Mouse (Mus musculus): ENCODE data around the gene Slco1a5. TPM values are rescaled to one million over a fixed set of nuclear protein-coding genes. Genes with fewer than 3 reads are reported as not detected.

Slco1a5 gene
- total and polyA plus RNA-seq, 3 experiments: not detected

GRCm38 (mm10) chr6:142187426-142187825 is 135.4 kb downstream of the Slco1a5 start:
- no peaks in the 10 kb centered on the region for H3K36me3 ChIP-seq (replicated peaks in 1 of 2; ENCODE audit: control insufficient read depth in 1 of 2, insufficient read depth in 1 of 2, low read length in 1 of 2)
- no peaks in the 10 kb centered on the region for H3K27me3 ChIP-seq (replicated peaks)
- dilution Hi-C loops (cut with MboI; ENCODE audit: extremely low pct_ligation_motif_present, extremely low pct_unique_long_range_greater_than_20kb, low sequenced_read_pairs): no loop called here
- no peak overlapping the region for H3K4me3 ChIP-seq (replicated peaks in 1 of 3; ENCODE audit: low read depth in 2 of 3, low read length in 2 of 3, poor library complexity in 1 of 3)
- H3K27ac ChIP-seq (ENCODE audit: insufficient read depth, low read depth): no peak overlapping the region
- DNase-seq (ENCODE audit: extremely low read depth): no peak
- no peak overlapping the region for H3K4me2 ChIP-seq (ENCODE audit: insufficient read depth, low read depth, poor library complexity, severe bottlenecking)
- no peaks in the 10 kb centered on the region for H3K4me1 ChIP-seq (ENCODE audit: control insufficient read depth in 1 of 2, insufficient read depth in 2 of 2)
- in situ Hi-C loops (cut with MboI; ENCODE audit: low pct_ligation_motif_present, low pct_unique_long_range_greater_than_20kb, low sequenced_read_pairs): no loop called here
- H3K79me2 ChIP-seq (replicated peaks; ENCODE audit: control insufficient read depth, extremely low read depth, insufficient read depth, poor library complexity, severe bottlenecking): no peaks in the 10 kb centered on the region
- H3K9ac ChIP-seq (ENCODE audit: insufficient read depth, low read depth): no peak overlapping the region
- no peak for TF ChIP-seq ZC3H11A (IDR thresholded peaks at IDR 0.05; ENCODE audit: low read depth, low read length)
- no peak for TF ChIP-seq TBP (conservative IDR thresholded peaks at IDR 0.05; ENCODE audit: low read depth, low read length)
- TF ChIP-seq IRF4 (IDR thresholded peaks at IDR 0.05; ENCODE audit: low read depth, low read length): no peak
- TF ChIP-seq SMC3 (IDR thresholded peaks at IDR 0.05; ENCODE audit: low read depth, low read length): no peak
- TF ChIP-seq MAFK (IDR thresholded peaks at IDR 0.05; ENCODE audit: insufficient replicate concordance, low read length): no peak
- no peak for TF ChIP-seq USF2 (conservative IDR thresholded peaks at IDR 0.05; ENCODE audit: low read depth, low read length)
- no peak for TF ChIP-seq KAT2A (IDR thresholded peaks at IDR 0.05; ENCODE audit: insufficient replicate concordance, low read length)
- peaks cover 10% of the 10 kb centered on the region for H3K9me3 ChIP-seq (replicated peaks; ENCODE audit: low read length)

DNA sequence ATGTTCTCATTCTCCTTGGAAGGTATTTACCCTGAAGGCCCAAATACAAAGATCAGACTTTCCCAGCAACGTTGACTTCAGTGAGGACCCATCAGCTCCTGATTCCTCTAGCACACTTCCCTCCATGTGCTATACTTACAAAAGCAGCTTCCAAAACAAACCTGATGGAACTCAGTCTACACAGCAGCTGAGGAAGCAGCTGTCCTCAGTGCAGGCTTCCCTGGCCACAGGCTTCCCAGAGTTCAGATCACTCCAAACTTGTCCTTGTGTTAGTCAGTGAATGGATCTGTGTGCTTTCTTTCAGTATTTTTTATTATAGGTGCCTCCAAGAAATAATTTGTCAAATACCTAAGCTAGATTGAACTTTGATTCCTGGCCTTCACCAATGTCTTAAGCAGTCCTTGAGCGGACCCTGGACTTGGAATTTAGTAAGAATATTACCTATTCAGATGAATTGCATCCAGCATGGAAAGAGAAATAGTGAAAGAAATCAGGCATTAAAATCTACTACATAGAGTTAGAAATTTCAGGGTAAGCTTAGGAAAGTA is 136.8 kb downstream of the Slco1a5 start:
- no peak for TF ChIP-seq UBTF (IDR thresholded peaks at IDR 0.05; ENCODE audit: low read depth, low read length)
- TF ChIP-seq USF1 (IDR thresholded peaks at IDR 0.05; ENCODE audit: low read depth, low read length): no peak
- TF ChIP-seq GABPA (IDR thresholded peaks at IDR 0.05; ENCODE audit: insufficient replicate concordance, low read depth, low read length): no peak
- no peak for TF ChIP-seq BHLHE40 (IDR thresholded peaks at IDR 0.05; ENCODE audit: low read depth, low read length)
- TF ChIP-seq ZMIZ1 (IDR thresholded peaks at IDR 0.05; ENCODE audit: low read depth, low read length): no peak
- no peak for TF ChIP-seq IRF4 (IDR thresholded peaks at IDR 0.05; ENCODE audit: low read depth, low read length)
- no peak for TF ChIP-seq KAT2A (IDR thresholded peaks at IDR 0.05; ENCODE audit: insufficient replicate concordance, low read length)
- TF ChIP-seq RAD21 (IDR thresholded peaks at IDR 0.05; ENCODE audit: low read depth, low read length): no peak
- TF ChIP-seq JUND (conservative IDR thresholded peaks at IDR 0.05; ENCODE audit: low read depth, low read length): no peak
- Histone ChIP-seq H3K4me1 (ENCODE audit: control insufficient read depth in 1 of 2, insufficient read depth in 2 of 2) (no peaks in the 10 kb centered on the region), H3K4me2 (ENCODE audit: insufficient read depth, low read depth, poor library complexity, severe bottlenecking) (no peak overlapping the region), H3K9ac (ENCODE audit: insufficient read depth, low read depth) (no peak overlapping the region), H3K79me2 (replicated peaks; ENCODE audit: control insufficient read depth, extremely low read depth, insufficient read depth, poor library complexity, severe bottlenecking) (no peaks in the 10 kb centered on the region), H3K9me3 (replicated peaks; ENCODE audit: low read length) (peaks cover 2% of the 10 kb centered on the region), H3K27me3 (replicated peaks) (no peaks in the 10 kb centered on the region), H3K27ac (ENCODE audit: insufficient read depth, low read depth) (no peak overlapping the region), H3K36me3 (replicated peaks in 1 of 2; ENCODE audit: control insufficient read depth in 1 of 2, insufficient read depth in 1 of 2, low read length in 1 of 2) (no peaks in the 10 kb centered on the region), H3K4me3 (replicated peaks in 1 of 3; ENCODE audit: low read depth in 2 of 3, low read length in 2 of 3, poor library complexity in 1 of 3) (no peak overlapping the region)
- dilution Hi-C loops (cut with MboI; ENCODE audit: extremely low pct_ligation_motif_present, extremely low pct_unique_long_range_greater_than_20kb, low sequenced_read_pairs): no loop called here
- in situ Hi-C loops (cut with MboI; ENCODE audit: low pct_ligation_motif_present, low pct_unique_long_range_greater_than_20kb, low sequenced_read_pairs): no loop called here
- no peak for DNase-seq (ENCODE audit: extremely low read depth)

Other genes with a start within 250 kb of the Slco1a5 start
- not detected in 2 replicates for gene Slco1a6, start 114.5 kb downstream of the Slco1a5 start, total RNA-seq (2012; rRNA removed)
- not detected in 2 replicates for gene Slco1a6, start 114.5 kb downstream of the Slco1a5 start, total RNA-seq (2014; rRNA removed)
- gene Slco1a6, start 114.5 kb downstream of the Slco1a5 start, polyA plus RNA-seq (2012; ENCODE audit: insufficient read length, low read depth): 1.1 and 1.4 TPM in 2 replicates
- not detected in 2 replicates for gene Iapp, start 24.6 kb downstream of the Slco1a5 start, total RNA-seq (2012; rRNA removed)
- not detected in 2 replicates for gene Iapp, start 24.6 kb downstream of the Slco1a5 start, total RNA-seq (2014; rRNA removed)
- gene Iapp, start 24.6 kb downstream of the Slco1a5 start, polyA plus RNA-seq (2012; ENCODE audit: insufficient read length, low read depth): not detected in 2 replicates
- gene Pyroxd1, start 22.7 kb upstream of the Slco1a5 start, total RNA-seq (2012; rRNA removed): 7.9 and 8.0 TPM in 2 replicates
- 11.2 and 13.0 TPM in 2 replicates for gene Pyroxd1, start 22.7 kb upstream of the Slco1a5 start, total RNA-seq (2014; rRNA removed)
- gene Pyroxd1, start 22.7 kb upstream of the Slco1a5 start, polyA plus RNA-seq (2012; ENCODE audit: insufficient read length, low read depth): 11.5 and 13.3 TPM in 2 replicates
- gene Recql, start 64.1 kb upstream of the Slco1a5 start, total RNA-seq (2012; rRNA removed): 24.9 and 37.7 TPM in 2 replicates
- gene Recql, start 64.1 kb upstream of the Slco1a5 start, total RNA-seq (2014; rRNA removed): 44.6 and 49.7 TPM in 2 replicates
- 45.4 and 63.7 TPM in 2 replicates for gene Recql, start 64.1 kb upstream of the Slco1a5 start, polyA plus RNA-seq (2012; ENCODE audit: insufficient read length, low read depth)
- 28.3 and 36.4 TPM in 2 replicates for gene Golt1b, start 64.2 kb upstream of the Slco1a5 start, total RNA-seq (2012; rRNA removed)
- 71.8 and 76.6 TPM in 2 replicates for gene Golt1b, start 64.2 kb upstream of the Slco1a5 start, total RNA-seq (2014; rRNA removed)
- gene Golt1b, start 64.2 kb upstream of the Slco1a5 start, polyA plus RNA-seq (2012; ENCODE audit: insufficient read length, low read depth): 48.4 and 51.5 TPM in 2 replicates
- gene Spx, start 90.5 kb upstream of the Slco1a5 start, total RNA-seq (2012; rRNA removed): 0.17 TPM in 1 of 2 replicates, not detected in the other
- gene Spx, start 90.5 kb upstream of the Slco1a5 start, total RNA-seq (2014; rRNA removed): 0.22 and 0.51 TPM in 2 replicates
- gene Spx, start 90.5 kb upstream of the Slco1a5 start, polyA plus RNA-seq (2012; ENCODE audit: insufficient read length, low read depth): 0.16 TPM in 1 of 2 replicates, not detected in the other
- gene Gys2, start 150.1 kb upstream of the Slco1a5 start, total RNA-seq (2012; rRNA removed): not detected in 2 replicates
- not detected in 2 replicates for gene Gys2, start 150.1 kb upstream of the Slco1a5 start, total RNA-seq (2014; rRNA removed)
- not detected in 2 replicates for gene Gys2, start 150.1 kb upstream of the Slco1a5 start, polyA plus RNA-seq (2012; ENCODE audit: insufficient read length, low read depth)
- 0.25 TPM in 1 of 2 replicates, not detected in the other for gene Ldhb, start 185.0 kb upstream of the Slco1a5 start, total RNA-seq (2012; rRNA removed)
- gene Ldhb, start 185.0 kb upstream of the Slco1a5 start, total RNA-seq (2014; rRNA removed): 0.59 TPM in 1 of 2 replicates, not detected in the other
- not detected in 2 replicates for gene Ldhb, start 185.0 kb upstream of the Slco1a5 start, polyA plus RNA-seq (2012; ENCODE audit: insufficient read length, low read depth)
- not detected in 2 replicates for gene Kcnj8, start 248.6 kb upstream of the Slco1a5 start, total RNA-seq (2012; rRNA removed)
- not detected in 2 replicates for gene Kcnj8, start 248.6 kb upstream of the Slco1a5 start, total RNA-seq (2014; rRNA removed)
- gene Kcnj8, start 248.6 kb upstream of the Slco1a5 start, polyA plus RNA-seq (2012; ENCODE audit: insufficient read length, low read depth): not detected in 2 replicates

Measured in CH12.LX (cell line).